Mouse (Mus musculus) WW6 (cell line): ENCODE measurements around the gene Tapbp.
"Not testable (repeated sequence)": the region's sequence is repeated elsewhere in the genome, so short reads cannot be mapped to it uniquely, and the experiment has no call there.

Experiments used
- DNase-seq: peaks from one replicate; pipeline ENCODE4 v3.0.0-alpha.2; 2013; ENCODE audit warnings: low read depth, low spot score

The Tapbp gene

DNA sequence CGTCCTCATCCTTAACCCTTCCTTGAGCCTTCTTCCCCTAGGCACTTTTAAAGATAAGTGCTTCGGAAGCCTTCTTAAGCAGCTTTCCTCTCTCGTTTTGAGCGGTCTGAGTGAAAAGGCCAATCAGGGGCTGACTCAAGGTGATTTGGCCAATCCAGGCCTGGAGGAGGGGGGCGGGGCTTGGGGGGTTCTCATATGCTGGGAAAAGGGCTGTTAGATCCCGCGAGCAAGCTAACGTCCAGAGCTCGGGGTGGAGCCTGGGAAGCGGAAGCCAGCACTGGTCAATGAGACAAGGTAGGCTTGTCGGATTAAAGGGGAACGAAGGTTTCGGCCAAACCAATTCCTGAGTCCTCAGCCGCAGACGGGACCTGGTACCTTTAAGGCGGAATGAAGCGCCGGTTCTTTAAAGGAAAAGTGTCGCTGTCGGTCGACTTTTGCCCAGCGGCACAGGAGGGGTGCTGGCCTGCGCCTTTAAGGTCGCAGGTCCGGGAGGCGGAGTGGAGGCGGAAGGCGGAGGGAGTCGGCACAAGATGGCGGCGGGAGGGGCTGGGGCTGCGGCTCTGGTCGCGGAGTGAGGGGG lies at the start of gene Tapbp, which contains the start of gene Zbtb22:
Gene Tapbp, plus strand, starts transcription at position 229 of the 580 bp plus-strand sequence.
Gene Zbtb22, plus strand, starts transcription at position 234 of the 580 bp plus-strand sequence.
- DNase-seq, result peak; percentile 98

DNA sequence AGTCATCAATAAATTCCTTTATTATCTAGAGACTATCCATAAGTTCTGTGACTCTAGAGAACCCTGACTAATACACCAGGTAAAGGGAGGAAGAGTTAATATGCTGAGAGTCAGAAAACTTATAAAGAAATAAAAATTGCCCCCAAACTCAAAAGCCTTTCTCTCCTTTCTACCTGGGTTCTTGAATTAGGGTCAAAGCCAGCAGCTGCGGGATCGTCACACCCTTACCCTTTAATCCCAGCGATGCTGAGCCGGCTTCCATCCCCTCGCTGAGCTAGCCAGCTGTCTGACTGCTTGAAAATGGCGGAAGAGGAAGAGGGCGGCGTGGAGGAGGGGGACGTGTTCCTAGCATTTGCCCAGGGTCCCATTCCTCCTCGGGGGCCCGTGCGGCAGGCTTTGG lies 42.2 kb upstream of the Tapbp start, which contains the start of gene Gm7029:
Gene Gm7029, plus strand, starts transcription at position 301 of the 400 bp plus-strand sequence.
- not testable (repeated sequence) for DNase-seq

DNA sequence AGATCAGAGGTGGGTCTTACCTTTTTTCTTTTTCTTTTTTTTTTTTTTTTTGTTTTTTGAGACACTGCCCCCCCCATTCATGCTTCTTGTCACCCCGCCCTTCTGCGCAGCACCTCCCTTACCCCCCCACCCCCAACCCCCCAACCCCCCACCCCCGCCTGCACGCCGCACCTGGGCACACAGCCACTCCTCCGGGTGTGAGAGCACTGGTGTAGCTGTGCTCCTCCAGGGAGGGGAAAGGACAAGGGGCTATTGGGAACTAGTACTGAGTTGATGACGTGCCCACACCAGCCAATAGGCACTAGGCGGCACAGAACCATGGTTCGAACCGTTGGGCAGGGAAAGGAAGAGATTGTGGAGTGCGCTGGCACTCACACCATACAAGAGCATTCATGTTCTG lies 41.3 kb upstream of the Tapbp start:
- no peak for DNase-seq

DNA sequence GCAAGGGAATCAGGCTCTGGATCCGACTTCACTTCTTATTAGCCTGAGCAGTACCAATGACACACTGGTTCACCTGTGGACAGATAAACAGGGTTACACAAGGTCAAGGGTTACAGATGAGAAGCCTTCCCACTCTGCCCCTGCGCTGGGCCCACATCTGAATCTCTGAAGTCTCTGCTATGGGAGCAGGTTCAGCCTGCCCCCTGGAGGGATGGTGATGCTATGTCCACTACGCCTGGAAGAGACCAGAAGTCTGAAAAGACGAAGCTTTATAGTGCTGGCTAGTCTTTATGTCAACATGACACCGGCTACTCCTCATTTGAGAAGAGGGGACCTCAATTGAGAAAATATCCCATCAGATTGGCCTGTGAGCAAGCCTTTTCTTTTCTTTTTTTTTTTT lies 39.9 kb upstream of the Tapbp start:
- DNase-seq, result not testable (repeated sequence)

DNA sequence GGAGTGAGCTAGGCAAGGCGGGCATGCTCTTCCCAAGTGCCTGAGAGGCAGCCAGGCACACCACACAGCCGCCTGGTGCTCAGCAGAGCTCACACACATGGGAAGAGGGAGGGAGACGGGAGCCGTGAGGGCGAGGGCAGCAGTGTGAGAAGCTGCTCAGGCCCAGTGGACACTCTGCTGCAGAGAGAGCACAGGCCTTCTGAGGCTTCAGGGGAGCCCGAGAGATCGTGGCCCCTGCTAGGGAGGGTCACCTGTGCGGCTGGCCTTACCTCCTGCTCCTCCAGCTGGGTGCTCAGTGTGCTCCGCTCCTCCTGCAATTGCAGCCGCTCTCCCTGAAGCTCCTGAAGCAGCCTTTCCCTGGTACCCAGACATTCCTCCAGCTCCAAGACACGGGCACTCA lies 31.4 kb upstream of the Tapbp start:
- not testable (repeated sequence) for DNase-seq

DNA sequence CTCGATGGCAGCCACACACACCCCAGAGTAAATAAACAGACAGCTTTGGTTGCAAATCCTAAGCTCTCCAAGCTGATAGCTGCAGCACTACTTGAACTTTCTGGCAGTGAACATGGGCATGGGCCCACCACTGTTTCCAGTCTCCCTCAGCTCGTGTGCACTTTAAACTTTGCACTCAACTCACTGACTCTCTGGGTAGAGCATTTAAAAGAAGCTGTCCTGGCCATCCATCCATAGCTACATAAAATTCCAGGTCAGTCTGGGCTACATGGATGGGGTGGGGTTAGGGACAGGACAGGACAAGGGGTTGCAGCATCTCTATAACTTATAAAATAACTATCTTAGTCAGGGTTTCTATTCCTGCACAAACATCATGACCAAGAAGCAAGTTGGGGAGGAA lies 27.9 kb upstream of the Tapbp start:
- not testable (repeated sequence) for DNase-seq

DNA sequence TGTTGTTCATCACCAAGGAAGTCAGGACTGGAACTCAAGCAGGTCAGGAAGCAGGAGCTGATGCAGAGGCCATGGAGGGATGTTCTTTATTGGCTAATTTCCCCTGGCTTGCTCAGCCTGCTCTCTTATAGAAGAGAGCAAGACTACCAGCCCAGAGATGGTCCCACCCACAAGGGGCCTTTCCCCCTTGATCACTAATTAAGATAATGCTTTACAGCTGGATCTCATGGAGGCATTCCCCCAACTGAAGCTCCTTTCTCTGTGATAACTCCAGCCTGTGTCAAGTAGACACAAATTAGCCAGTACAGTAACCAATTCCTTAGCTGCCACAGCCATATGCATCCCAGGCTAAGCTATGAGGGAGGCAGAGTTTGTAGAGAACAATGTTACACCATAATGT lies 27.5 kb upstream of the Tapbp start:
- not testable (repeated sequence) for DNase-seq

DNA sequence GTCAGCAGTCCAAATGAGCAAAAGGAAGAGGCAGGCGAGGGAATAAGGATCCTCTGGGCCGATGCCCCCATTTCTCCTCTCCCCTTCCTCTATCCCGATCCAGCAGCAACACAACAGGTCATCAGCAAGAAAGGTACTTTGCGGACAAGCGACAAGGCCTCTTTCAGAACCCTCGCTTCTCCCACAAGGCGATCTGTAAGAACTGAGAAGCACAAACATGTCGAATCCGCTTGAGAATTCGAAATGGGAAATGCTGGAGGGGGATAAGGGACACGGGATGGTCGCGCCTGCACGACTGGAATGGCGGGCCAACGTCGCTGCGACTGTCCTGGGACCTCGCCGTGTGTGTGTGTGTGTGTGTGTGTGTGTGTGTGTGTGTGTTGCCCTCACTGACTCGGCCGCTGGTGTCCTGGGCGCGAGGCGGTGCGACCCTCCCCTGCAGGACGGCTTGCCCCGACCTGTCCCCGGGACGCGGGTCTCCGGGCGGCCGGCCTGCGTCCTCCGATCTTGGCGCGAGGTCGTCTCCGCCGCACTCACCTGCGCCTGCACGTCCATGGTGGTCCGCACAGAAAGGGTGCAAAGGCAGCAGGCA lies 25.7 kb upstream of the Tapbp start:
- not testable (repeated sequence) for DNase-seq

DNA sequence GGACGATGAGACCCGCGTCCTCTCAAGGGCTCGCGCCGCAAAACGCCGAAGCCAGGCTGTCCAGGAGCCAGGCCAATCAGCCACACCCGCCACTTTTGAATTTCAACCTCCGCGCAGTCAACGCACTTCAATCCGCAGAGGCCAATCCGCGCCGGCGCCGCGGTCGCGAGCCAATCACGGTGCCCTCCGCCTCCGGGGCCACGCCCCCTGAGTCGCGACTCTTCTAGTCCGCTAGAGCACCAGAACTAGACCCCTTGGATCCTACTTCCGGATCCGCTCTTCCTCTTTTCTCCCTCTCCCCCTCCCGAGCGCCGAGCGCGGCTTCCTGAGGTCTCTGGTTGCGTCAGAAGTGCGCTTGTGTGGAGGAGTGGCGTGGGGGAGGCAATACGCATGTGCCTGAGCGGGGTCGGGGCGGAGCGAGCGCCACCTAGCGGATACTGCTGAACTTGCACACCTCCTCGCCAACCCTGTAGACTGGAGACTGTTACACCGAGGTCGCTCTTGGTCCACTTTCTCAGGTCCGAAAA lies 25.1 kb upstream of the Tapbp start, which contains the start of gene Kifc1:
Gene Kifc1, minus strand, starts transcription at position 129 of the 527 bp plus-strand sequence.
- peak; percentile 97 for DNase-seq

DNA sequence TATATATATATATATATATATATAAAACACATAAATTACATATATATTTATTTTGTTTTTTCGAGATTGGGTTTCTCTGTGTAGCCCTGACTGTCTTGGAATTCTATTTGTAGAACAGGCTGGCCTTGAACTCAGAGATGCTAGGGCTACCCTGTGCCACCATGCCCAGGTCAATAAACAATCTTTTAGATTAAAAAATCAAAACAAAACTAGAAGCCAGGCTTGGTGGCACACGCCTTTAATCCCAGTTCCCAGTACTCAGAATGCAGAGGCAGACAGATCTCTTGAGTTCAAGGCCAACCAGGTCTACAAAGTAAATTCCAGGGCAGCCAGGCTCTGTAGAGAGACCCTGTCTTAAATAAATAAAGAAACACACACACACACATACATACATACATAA lies 24.3 kb upstream of the Tapbp start:
- no peak for DNase-seq

DNA sequence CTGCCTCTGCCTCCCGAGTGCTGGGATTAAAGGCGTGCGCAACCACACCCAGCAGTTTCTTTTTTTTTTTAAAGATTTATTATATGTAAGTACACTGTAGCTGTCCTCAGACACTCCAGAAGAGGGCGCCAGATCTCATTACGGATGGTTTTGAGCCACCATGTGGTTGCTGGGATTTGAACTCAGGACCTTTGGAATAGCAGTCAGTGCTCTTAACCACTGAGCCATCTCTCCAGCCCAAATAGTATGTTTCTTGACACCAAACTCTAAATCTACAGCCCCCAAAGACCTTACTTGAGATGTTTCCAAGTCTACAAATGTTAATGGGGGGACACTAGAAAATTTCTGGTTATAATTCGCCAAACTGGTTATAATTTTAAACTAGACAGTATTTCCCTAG lies 23.8 kb upstream of the Tapbp start:
- not testable (repeated sequence) for DNase-seq

DNA sequence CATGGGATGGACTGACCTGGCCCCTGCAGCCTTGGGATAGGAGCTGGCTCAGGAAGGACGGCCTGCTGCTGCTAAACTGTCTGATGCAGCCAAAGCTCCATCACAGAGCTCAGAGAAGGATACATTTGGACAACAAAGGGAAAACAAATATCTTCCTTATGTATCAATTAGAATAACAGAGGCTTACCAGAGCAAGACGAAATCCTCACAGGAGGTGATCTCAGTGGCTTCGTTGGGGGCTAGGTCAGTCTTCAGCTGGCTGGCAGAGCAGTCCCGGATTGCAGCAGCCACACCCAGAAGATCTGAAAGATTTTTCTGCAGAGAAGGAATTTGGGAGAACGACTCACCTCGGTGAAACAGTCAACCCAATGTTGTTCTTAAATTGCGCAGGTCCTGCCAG lies 23.3 kb upstream of the Tapbp start:
- DNase-seq, result no peak

DNA sequence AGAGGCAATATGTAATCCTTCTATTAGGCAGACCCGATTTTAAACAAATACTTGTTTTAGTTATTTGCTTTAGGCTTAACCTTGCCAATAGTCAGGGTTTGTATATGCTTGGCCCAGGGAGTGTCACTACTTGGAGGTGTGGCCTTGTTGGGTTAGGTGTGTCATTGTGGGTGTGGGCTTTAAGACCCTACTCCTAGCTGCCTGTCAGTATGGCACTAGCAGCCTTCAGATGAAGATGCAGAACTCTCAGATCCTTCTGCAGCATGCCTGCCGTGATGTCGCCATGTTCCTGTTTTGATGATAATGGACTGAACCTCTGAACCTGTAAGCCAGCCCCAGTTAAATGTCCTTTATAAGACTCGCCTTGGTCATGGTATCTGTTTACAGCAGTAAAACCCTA lies 22.7 kb upstream of the Tapbp start:
- DNase-seq, result not testable (repeated sequence)

DNA sequence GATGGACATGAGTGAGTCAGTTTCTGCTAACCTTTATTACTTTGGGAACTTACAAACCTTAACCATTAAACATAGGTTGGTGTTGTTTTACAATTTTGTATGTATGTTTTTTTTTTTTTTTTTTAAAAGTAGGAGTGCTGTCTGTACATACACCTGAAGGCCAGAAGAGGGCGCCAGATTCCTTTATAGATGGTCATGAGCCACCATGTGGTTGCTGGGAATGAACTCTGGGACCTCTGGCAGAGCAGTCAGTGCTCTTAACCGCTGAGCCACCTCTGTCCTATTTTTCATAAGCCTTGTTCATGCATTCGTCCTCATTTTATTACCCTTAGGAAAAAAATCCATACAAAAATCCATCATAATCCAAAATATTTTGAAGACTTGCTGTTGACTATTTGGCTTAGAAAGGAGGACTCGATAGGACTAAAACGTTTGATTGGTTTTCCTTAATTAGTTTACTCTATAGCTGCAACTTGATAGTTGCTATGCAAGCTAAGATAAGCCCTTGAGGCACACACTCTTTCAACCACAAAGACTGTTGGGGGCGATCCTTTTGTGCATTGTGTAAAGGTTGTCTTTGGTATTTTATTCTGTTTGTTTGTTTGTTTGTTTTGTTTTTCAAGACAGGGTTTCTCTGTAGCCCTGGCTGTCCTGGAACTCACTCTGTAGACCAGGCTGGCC lies 18.4 kb upstream of the Tapbp start:
- no peak for DNase-seq

DNA sequence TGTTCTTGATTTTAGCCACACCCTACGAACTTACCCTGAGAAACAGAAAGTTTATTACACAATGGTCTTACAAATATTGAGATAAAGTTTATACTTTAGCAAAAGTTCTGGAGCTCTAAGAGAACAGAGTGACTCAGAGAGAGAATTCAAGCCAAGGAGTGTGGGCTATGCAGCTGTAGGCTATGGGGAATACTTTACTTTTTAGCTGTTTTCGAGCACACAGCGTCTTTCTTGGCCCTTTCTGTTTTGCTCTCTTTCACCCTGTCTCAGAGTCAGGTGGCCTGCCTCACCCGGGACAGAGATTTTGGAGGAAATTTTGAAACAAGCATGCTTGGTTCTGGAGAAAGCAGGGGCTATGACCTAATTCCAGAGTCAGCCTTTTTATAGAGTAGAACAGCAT lies 17.5 kb upstream of the Tapbp start:
- not testable (repeated sequence) for DNase-seq

DNA sequence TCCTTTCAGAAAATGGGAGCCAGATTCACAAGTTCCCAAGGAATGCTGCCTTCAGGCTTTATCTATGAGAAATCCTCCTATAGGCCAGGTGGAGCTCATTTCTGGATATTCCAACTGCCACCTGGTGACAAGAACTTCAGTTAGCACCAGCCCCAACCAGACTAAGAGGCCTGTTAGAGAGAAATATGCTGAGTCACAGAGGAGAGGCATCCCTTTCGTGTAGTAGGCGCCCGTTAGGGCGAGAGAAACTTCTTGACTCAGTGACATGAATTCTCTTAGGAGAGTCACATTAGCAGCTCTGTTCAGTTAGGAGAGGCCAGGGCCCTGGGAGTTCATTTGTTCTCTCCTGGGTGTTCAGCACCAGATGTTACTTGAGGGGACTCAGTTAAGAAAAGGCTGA lies 16.1 kb upstream of the Tapbp start:
- DNase-seq, result no peak

DNA sequence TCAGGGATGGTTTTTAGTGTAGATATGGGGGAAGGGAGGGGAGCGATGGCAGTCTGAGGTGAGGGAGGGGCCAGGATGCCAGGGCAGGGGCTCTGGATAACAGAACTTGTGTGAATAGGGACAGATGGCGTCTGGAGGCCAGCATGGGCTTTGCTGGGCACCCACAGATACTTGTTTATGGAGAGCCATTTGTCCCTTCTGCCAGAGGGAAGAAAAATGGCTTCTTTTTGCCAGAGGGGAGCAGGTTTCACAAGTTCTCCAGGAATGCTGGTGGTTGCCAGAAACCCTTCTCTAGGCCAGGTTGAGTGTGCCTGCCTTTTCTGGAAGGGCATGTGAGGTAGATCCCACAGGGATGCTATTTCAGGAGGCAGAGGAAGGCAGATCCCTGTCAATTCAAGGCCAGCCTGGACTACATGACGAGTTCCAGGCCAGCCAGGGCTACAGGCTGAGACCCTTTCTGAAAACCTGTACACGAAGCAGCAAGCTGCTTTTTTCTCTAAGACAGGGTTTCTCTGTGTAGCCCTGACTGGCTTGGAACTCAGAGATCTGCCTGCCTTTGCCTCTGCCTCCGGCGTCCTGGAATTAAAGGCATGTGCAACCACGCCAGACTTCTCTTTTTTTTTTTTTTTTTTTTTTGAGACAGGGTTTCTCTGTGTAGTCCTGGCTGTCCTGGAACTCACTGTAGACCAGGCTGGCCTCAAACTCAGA lies 15.3 kb upstream of the Tapbp start:
- DNase-seq, result no peak

DNA sequence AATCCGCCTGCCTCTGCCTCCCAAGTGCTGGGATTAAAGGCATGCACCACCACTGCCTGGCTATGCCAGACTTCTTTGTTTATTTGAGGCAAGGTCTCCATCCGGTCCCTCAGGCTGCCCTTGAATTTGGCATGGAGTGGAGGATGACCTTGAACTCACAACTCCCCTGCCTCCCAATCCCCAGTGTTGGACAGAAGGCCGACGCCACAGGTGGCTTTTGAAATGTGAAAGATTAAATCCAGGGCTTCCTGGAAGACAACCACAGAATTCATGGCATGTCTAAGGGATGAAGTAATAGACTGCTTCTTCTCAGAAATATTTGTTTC lies 14.7 kb upstream of the Tapbp start:
- no peak for DNase-seq

DNA sequence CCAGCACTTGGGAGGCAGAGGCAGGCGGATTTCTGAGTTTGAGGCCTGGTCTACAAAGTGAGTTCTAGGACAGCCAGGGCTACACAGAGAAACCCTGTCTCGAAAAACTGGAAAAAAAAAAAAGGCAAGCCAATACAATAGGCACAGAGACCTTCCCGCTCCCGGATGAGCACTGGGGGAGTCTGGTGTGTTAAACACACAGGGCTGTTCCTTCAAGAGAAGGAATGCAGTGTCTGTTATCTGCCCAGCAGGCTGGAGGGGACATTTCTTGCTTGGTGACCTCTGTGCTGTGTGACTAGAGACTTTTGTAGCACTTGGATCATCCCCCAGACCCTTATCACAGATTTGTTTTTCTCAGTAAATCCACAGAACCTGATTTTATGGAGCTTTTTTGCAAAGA lies 14.0 kb upstream of the Tapbp start:
- DNase-seq, result no peak

DNA sequence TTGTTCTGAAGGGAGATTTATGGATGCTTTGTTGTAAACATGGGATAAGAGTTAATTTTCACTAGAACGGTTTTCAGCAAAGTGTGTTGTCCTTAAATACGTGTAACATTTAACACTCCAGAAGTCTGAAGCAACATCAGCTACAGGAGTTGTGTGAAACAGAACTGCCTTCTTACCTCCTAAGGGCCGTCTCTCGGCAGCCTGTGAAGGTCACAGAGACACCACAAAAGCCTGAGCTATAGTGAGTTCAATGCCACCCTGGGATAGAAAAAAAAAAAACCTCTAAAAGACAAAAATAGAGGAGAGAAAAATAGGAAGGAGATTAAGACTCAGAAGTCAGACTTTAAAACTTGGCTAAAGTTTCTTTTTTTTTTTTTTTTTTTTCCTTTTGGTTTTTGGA lies 13.6 kb upstream of the Tapbp start:
- DNase-seq, result no peak

DNA sequence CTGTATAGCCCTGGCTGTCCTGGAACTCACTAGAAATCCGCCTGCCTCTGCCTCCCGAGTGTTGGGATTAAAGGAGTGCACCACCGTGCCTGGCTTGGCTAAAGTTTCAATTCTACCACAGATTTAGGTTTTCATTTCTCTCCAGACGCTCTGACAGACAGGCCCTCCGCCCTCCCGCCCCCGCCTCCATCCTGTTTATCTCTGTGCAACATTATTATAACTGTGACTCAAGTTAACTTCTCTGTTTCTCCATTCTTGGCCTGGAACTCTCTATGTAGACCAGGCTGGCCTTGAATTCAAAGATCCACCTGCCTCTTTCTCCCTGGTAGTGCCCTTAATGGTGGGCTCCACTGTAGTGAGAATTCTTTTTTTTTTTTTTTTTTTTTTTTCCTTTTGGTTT lies 13.2 kb upstream of the Tapbp start:
- DNase-seq, result no peak
